Mouse (Mus musculus): ENCODE measurements at regions not wholly inside any gene's neighbourhood (a gene's known extent, or its start where the extent isn't known, plus 50 kb on each side); places are given as distances from the start of the nearest gene placed in this dataset.

GRCm38 (mm10) chr1:45185341-45185740 lies 126.0 kb upstream of the Col3a1 start:
- Histone ChIP-seq H3K4me1 (ENCODE audit: control insufficient read depth, insufficient read depth, low read length) (no peaks in the 10 kb centered on the region), H3K9ac (ENCODE audit: low read length) (no peak overlapping the region), H3K9me3 (ENCODE audit: control insufficient read depth, low read length) (no peaks in the 10 kb centered on the region), H3K27me3 (ENCODE audit: control insufficient read depth, insufficient read depth, low read length) (no peaks in the 10 kb centered on the region), H3K36me3 (ENCODE audit: control insufficient read depth, insufficient read depth, low read length) (no peaks in the 10 kb centered on the region), H3K4me2 (ENCODE audit: low read depth) (no peak overlapping the region), H3K4me3 (ENCODE audit: low read depth, low read length) (no peak overlapping the region), H3K27ac (ENCODE audit: low read depth, low read length) (no peak overlapping the region)
- ATAC-seq (ENCODE audit: insufficient read depth, low FRiP score, low TSS enrichment) (no peak), DNase-seq (ENCODE audit: low spot score) (no peak)

GRCm38 (mm10) chr1:45207926-45208325 lies 103.4 kb upstream of the Col3a1 start:
- Histone ChIP-seq H3K27ac (ENCODE audit: low read depth, low read length) (no peak overlapping the region), H3K9ac (ENCODE audit: low read length) (no peak overlapping the region), H3K4me1 (ENCODE audit: control insufficient read depth, insufficient read depth, low read length) (no peaks in the 10 kb centered on the region), H3K9me3 (ENCODE audit: control insufficient read depth, low read length) (no peaks in the 10 kb centered on the region), H3K4me2 (ENCODE audit: low read depth) (no peak overlapping the region), H3K36me3 (ENCODE audit: control insufficient read depth, insufficient read depth, low read length) (no peaks in the 10 kb centered on the region), H3K4me3 (ENCODE audit: low read depth, low read length) (no peak overlapping the region), H3K27me3 (ENCODE audit: control insufficient read depth, insufficient read depth, low read length) (no peaks in the 10 kb centered on the region)
- ATAC-seq (ENCODE audit: insufficient read depth, low FRiP score, low TSS enrichment) (no peak), DNase-seq (ENCODE audit: low spot score) (no peak)
- WGBS: 93% methylated on average over 2 of the region's 2 CpGs

- 60% methylated on average over 1 of the region's 1 CpGs for WGBS
- no peak for DNase-seq (ENCODE audit: low spot score)
Measured at GRCm38 (mm10) chr1:45216272-45216671, 95.1 kb upstream of the Col3a1 start.

More at GRCm38 (mm10) chr1:45216272-45216671, 95.1 kb upstream of the Col3a1 start:
- no peaks in the 10 kb centered on the region for H3K36me3 ChIP-seq (ENCODE audit: control insufficient read depth, insufficient read depth, low read length)
- no peak overlapping the region for H3K9ac ChIP-seq (ENCODE audit: low read length)
- H3K9me3 ChIP-seq (ENCODE audit: control insufficient read depth, low read length): no peaks in the 10 kb centered on the region
- H3K27ac ChIP-seq (ENCODE audit: low read depth, low read length): no peak overlapping the region
- ATAC-seq (ENCODE audit: insufficient read depth, low FRiP score, low TSS enrichment): no peak
- H3K4me3 ChIP-seq (ENCODE audit: low read depth, low read length): no peak overlapping the region
- H3K4me2 ChIP-seq (ENCODE audit: low read depth): no peak overlapping the region
- H3K27me3 ChIP-seq (ENCODE audit: control insufficient read depth, insufficient read depth, low read length): no peaks in the 10 kb centered on the region
- H3K4me1 ChIP-seq (ENCODE audit: control insufficient read depth, insufficient read depth, low read length): no peaks in the 10 kb centered on the region
